Mouse (Mus musculus): ENCODE results near the gene Gm17662.
A peak's percentile ranks its signal among the peaks of the same experiment; 100 is the strongest.

Gm17662 gene

DNA sequence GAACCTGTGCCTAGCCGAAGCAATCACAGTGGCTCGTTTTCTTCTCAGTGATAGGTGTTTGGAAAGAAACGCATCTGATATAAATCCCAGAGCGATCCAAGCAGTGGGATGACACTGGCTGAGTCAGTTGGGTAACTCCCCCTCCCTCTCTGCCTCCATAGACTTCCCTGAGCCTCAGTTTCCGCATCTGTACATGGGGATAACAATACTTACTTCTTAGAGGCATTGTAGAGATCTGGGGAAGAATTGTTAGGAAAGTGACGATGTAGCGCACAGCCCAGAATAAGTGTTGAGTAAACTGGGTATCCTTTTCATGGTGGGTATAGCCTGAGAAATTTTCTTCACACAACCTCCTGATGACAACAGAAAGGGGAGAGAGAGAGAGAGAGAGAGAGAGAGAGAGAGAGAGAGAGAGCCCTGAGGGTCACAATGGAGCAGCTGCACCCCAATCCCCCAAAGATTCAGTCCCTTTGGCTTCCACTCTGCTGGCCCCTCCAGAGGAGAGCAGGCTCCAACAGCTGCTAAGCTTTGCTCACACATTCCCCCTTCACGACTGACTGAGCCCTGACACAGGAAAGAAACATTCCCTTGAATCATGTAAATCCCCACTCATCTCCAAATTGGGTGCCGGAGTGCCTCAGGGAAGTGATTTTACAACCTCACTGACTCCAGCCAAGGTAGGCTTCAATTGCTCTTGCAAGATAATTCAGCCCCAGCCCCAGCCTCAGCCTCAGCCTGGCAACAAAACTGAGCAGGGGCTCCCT is 31.6 kb downstream of the Gm17662 start:
- no peak for DNase-seq (ENCODE audit: low spot score)

DNA sequence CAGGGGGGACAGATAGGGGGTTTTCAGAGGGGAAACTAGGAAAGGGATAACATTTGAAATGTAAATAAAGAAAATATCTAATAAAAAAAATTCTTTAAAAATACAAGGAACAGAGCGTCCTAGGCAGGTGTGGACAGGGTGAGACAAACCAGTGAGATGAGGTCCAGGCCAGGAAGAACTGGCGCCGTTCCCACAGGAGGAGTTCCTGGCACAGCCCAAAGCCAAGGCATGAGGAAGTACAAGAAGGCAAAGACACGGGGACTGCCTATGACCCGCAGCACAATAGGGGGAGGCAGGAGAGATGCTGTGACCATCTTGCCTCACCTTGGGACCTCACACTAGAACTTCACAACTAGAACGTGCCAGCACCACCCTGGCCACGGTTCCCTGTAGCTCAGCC is 34.6 kb downstream of the Gm17662 start:
- DNase-seq (ENCODE audit: low spot score): no peak

DNA sequence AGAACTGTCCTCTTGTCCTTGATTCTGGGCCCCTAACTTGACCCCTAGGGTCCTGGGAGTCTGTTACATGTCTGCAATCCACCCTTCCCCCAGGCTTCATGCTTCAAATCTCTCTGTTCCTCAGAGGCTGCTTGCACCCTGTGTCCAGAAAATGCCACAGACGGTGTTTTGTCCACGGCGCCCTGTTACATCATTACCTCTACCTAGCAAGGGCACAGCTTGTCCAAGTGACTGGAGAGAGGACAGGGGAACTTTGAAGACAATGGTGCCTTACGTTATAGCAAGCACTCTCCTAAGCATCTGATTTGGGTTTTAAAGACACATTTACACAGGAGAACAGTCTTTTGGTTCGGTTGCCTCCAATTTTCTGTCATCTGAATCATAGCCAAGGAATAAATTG is 36.5 kb downstream of the Gm17662 start:
- no peak for DNase-seq (ENCODE audit: low spot score)

DNA sequence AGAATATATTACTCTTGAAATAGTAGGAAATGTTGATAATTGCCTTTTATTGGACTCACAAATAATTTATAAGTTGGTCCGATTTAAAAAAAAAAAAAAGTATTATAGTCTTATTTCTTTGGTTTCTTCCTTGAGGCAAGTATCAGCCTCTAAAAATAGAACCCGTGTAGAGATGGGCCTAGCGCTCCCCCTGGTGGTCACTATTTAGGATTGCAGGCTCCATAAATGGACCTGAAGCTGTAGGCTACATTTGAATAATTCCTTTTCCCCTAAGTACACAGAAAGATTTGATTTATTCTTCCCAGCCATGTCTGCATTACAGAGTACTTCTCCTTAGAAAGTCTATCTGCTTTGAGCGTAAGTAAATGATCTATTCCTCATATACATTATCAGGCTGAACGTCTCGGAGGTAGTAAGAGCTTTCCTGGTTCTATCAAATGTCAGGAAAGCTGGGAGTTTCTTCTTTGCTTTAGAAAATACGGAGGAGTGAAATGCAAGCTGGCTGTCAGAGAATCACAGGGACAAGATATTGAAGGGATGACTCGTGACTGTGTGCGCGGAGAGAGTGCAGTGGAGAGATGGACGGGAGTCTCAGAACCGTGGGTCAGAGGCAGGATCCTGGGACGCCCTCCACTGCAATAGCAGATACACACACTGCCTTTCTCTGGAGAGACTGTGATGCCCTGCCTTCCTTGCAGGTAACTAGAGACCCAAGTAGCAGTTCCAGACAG is 37.0 kb downstream of the Gm17662 start:
- peak; percentile 24 for DNase-seq (ENCODE audit: low spot score)

DNA sequence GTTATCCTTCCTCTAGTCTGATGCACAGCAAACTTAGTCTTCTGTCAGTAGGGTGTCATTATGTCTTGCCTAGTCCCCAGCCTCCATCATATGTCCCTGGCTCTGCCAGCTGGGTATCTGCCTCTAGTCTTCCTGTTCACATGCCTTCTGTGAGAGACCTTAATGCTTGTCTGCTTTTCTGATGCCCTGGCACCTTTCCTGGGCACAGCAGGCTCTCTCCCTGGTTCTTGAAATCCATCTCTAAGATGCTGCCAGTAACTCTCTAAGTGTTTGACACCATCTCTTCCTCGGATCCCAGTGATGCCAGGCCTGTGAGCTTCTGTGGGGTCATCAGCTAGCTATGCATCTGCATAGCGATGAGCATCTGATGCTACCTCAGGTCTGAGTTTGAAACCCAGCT is 45.7 kb downstream of the Gm17662 start:
- no peak for DNase-seq (ENCODE audit: low spot score)

DNA sequence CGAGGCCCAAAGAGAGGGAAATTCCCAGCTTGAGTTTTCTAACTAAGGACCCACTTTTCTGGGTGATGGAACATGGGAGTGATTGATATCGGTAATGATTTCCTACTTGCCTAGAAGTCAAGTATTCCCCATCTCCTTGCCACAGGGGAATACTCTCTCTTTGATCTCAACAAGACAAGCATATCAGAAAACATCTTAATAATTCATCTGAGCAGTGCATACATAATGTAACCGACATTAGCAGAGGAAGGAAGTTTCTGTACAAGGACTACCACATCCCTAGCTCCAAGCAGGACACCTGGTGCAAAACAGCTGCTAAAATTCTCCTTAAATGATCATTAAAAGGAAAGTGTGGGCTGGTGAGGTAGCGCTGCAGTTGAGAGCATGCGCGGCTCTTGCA is 47.9 kb downstream of the Gm17662 start:
- DNase-seq (ENCODE audit: low spot score): no peak
